Mouse (Mus musculus) gastrocnemius, postnatal 10 days (tissue): Measurements from ENCODE around the gene Llgl1. TPM values are rescaled to one million over a fixed set of nuclear protein-coding genes. Genes with fewer than 3 reads are reported as not detected.

Experiments used
- DNase-seq: peaks from one replicate; pipeline ENCODE4 v3.0.0; 2021; ENCODE audit warnings: mixed read lengths
- microRNA-seq, 2 experiments: library from miRNA; unstranded; fragments of <30 nt; microRNA quantifications; one replicate each; pipeline ENCODE4 v1.2.0; 2021
- total RNA-seq, 2 experiments: library from RNA; stranded (reverse); gene quantifications; 2 replicates each; pipeline ENCODE4 v1.2.3; 2021

Llgl1 gene
- total RNA-seq, 2 experiments from 2014 or later, result 15.7 to 20.3 TPM

GRCm38 (mm10) chr11:60726601-60727391, 27.3 kb downstream of the Llgl1 start, which contains the start of gene Flii:
TSS of gene Flii (minus strand) at chr11:60727263.
- peak; percentile 86 for DNase-seq

- peak; percentile 32 for DNase-seq
These were observed 28.0 kb downstream of the Llgl1 start for GRCm38 (mm10) chr11:60727392-60728140.

GRCm38 (mm10) chr11:60728260-60728761, 28.8 kb downstream of the Llgl1 start, which contains the start of gene Mief2:
TSS of gene Mief2 (plus strand) at chr11:60728398.
- peak; percentile 91 for DNase-seq

- peak; percentile 17 for DNase-seq
These were observed 29.7 kb downstream of the Llgl1 start for GRCm38 (mm10) chr11:60729217-60729641.

GRCm38 (mm10) chr11:60730169-60730568, 30.6 kb downstream of the Llgl1 start:
- peak; percentile 17 for DNase-seq

GRCm38 (mm10) chr11:60731251-60731650, 31.7 kb downstream of the Llgl1 start:
- DNase-seq, result peak; percentile 60

- peak; percentile 21 for DNase-seq
These were observed 34.7 kb downstream of the Llgl1 start for GRCm38 (mm10) chr11:60734206-60734605.

GRCm38 (mm10) chr11:60735191-60735590, 35.7 kb downstream of the Llgl1 start:
- no peak for DNase-seq

GRCm38 (mm10) chr11:60736491-60736890, 37.0 kb downstream of the Llgl1 start:
- DNase-seq, result no peak

- DNase-seq, result no peak
These were observed 37.9 kb downstream of the Llgl1 start for GRCm38 (mm10) chr11:60737450-60737849.

GRCm38 (mm10) chr11:60740321-60740720, 40.8 kb downstream of the Llgl1 start:
- DNase-seq, result no peak

- DNase-seq, result no peak
These were observed 56.0 kb downstream of the Llgl1 start for GRCm38 (mm10) chr11:60755570-60755969.

GRCm38 (mm10) chr11:60761681-60762080, 62.2 kb downstream of the Llgl1 start:
- no peak for DNase-seq

Small RNA genes within 50 kb of the gene (microRNA-seq; reads per million reads assigned to microRNA genes)
- 1.3 reads per million in 2 experiments for gene Mir5100

Other genes with a start within 250 kb of the Llgl1 start
- 10 to 100 TPM; 32.6 to 34.0 TPM for gene Drg2, start 245.1 kb upstream of the Llgl1 start, total RNA-seq
- gene Myo15, start 230.4 kb upstream of the Llgl1 start, total RNA-seq, result under 1 TPM; 0.05 to 0.16 TPM
- 10 to 100 TPM; 73.2 to 73.7 TPM for gene Alkbh5, start 163.3 kb upstream of the Llgl1 start, total RNA-seq
- 10 to 100 TPM; 88.9 to 89.0 TPM for gene Flii, start 27.5 kb downstream of the Llgl1 start, total RNA-seq
- 10 to 100 TPM; 79.9 to 81.7 TPM for gene Mief2, start 28.7 kb downstream of the Llgl1 start, total RNA-seq
- 1 to 10 TPM; 6.5 to 7.6 TPM for gene Top3a, start 77.6 kb downstream of the Llgl1 start, total RNA-seq
- 10 to 100 TPM; 13.3 to 14.5 TPM for gene Smcr8, start 77.8 kb downstream of the Llgl1 start, total RNA-seq
- 10 to 100 TPM; 21.7 to 26.3 TPM for gene Shmt1, start 112.0 kb downstream of the Llgl1 start, total RNA-seq
- 10 to 100 TPM; 14.9 to 16.2 TPM for gene Dhrs7b, start 130.9 kb downstream of the Llgl1 start, total RNA-seq
- 10 to 100 TPM; 40.4 to 45.0 TPM for gene Tmem11, start 179.5 kb downstream of the Llgl1 start, total RNA-seq
- gene Natd1, start 215.0 kb downstream of the Llgl1 start, total RNA-seq, result 10 to 100 TPM; 12.4 to 16.8 TPM
- gene Map2k3, start 232.3 kb downstream of the Llgl1 start, total RNA-seq, result 100 to 1,000 TPM; 106 to 115 TPM